Mouse (Mus musculus): ENCODE data around the gene Pbrm1. TPM values are rescaled to one million over a fixed set of nuclear protein-coding genes. Genes with fewer than 3 reads are reported as not detected.
A peak's percentile ranks its signal among the peaks of the same experiment; 100 is the strongest.

The Pbrm1 gene
- 97.1 and 106 TPM in 2 replicates for polyA plus RNA-seq (2015; fragmentation: Nextera tagmentation; extraction: Ambion mirVana)

- peaks cover 11% of the 10 kb centered on the region for H3K36me3 ChIP-seq
- peak within 1 kb of the TSS; percentile 98 for H3K27ac ChIP-seq
- peak within 1 kb of the TSS; percentile 68 for H3K4me3 ChIP-seq (replicated peaks)
- H3K4me2 ChIP-seq (replicated peaks), result peak within 1 kb of the TSS; percentile 64
- H3K4me1 ChIP-seq (replicated peaks), result no peaks in the 10 kb centered on the region; the same call in 1 of the 2 replicates
- ATAC-seq, result peak; percentile 93
- H3K9me3 ChIP-seq, result no peaks in the 10 kb centered on the region
- H3K27me3 ChIP-seq (replicated peaks), result no peaks in the 10 kb centered on the region
- under 1% methylated on average over 52 of the region's 53 CpGs for WGBS
- H3K9ac ChIP-seq, result peak within 1 kb of the TSS; percentile 96
These were observed at the start of gene Pbrm1, which contains the start of gene Gnl3 for GRCm38 (mm10) chr14:31018860-31019291. TSS of gene Pbrm1 (plus strand) at chr14:31019138. TSS of gene Gnl3 (minus strand) at chr14:31019152.

GRCm38 (mm10) chr14:30974204-30974603 is 44.7 kb upstream of the Pbrm1 start:
- no peaks in the 10 kb centered on the region for H3K27me3 ChIP-seq (replicated peaks)
- 59% methylated on average over 6 of the region's 6 CpGs for WGBS
- H3K4me1 ChIP-seq (replicated peaks), result no peaks in the 10 kb centered on the region
- no peak overlapping the region for H3K27ac ChIP-seq
- no peak overlapping the region for H3K4me3 ChIP-seq (replicated peaks)
- no peaks in the 10 kb centered on the region for H3K9me3 ChIP-seq
- H3K36me3 ChIP-seq, result 0 out of 2 replicates have a peak, but pooled peaks cover 4% of the 10 kb centered on the region
- no peak overlapping the region for H3K4me2 ChIP-seq (replicated peaks)
- H3K9ac ChIP-seq, result no peak overlapping the region
- no peak for ATAC-seq

GRCm38 (mm10) chr14:30976222-30976621 is 42.7 kb upstream of the Pbrm1 start:
- Histone ChIP-seq H3K9me3 (no peaks in the 10 kb centered on the region), H3K4me3 (replicated peaks) (no peak overlapping the region), H3K4me1 (replicated peaks) (no peaks in the 10 kb centered on the region), H3K4me2 (replicated peaks) (no peak overlapping the region), H3K27ac (no peak overlapping the region), H3K27me3 (replicated peaks) (no peaks in the 10 kb centered on the region), H3K36me3 (no peaks in the 10 kb centered on the region), H3K9ac (no peak overlapping the region)
- 58% methylated on average over 3 of the region's 3 CpGs for WGBS
- ATAC-seq, result no peak

GRCm38 (mm10) chr14:30996417-30996816 is 22.5 kb upstream of the Pbrm1 start:
- Histone ChIP-seq H3K27me3 (replicated peaks) (no peaks in the 10 kb centered on the region), H3K4me1 (replicated peaks) (no peaks in the 10 kb centered on the region), H3K27ac (no peak overlapping the region), H3K36me3 (no peaks in the 10 kb centered on the region), H3K9ac (no peak overlapping the region), H3K4me2 (replicated peaks) (no peak overlapping the region), H3K4me3 (replicated peaks) (no peak overlapping the region), H3K9me3 (no peaks in the 10 kb centered on the region)
- ATAC-seq, result no peak

- Histone ChIP-seq H3K4me3 (replicated peaks) (peak overlapping the region; percentile 67), H3K9ac (peak overlapping the region; percentile 96), H3K4me1 (replicated peaks) (peaks cover 2% of the 10 kb centered on the region; the same call in 1 of the 2 replicates), H3K4me2 (replicated peaks) (peak overlapping the region; percentile 75), H3K27me3 (replicated peaks) (no peaks in the 10 kb centered on the region), H3K9me3 (no peaks in the 10 kb centered on the region), H3K36me3 (no peaks in the 10 kb centered on the region), H3K27ac (0 out of 2 replicates have a peak overlapping the region, but pooled peaks have one; percentile 94)
- 52% methylated on average over 10 of the region's 10 CpGs for WGBS
- no peak for ATAC-seq
These were observed 18.6 kb upstream of the Pbrm1 start for GRCm38 (mm10) chr14:31000356-31000755.

GRCm38 (mm10) chr14:31000816-31001306 is 18.1 kb upstream of the Pbrm1 start:
- H3K4me3 ChIP-seq (replicated peaks), result peak overlapping the region; percentile 67
- 0% methylated on average over 21 of the region's 21 CpGs for WGBS
- peak overlapping the region; percentile 96 for H3K9ac ChIP-seq
- H3K27ac ChIP-seq, result peak overlapping the region; percentile 94
- peak; percentile 29 for ATAC-seq
- H3K36me3 ChIP-seq, result no peaks in the 10 kb centered on the region
- peak overlapping the region; percentile 75 for H3K4me2 ChIP-seq (replicated peaks)
- H3K4me1 ChIP-seq (replicated peaks), result peaks cover 2% of the 10 kb centered on the region; the same call in 1 of the 2 replicates
- no peaks in the 10 kb centered on the region for H3K27me3 ChIP-seq (replicated peaks)
- H3K9me3 ChIP-seq, result no peaks in the 10 kb centered on the region

- peak; percentile 96 for ATAC-seq
- WGBS, result under 1% methylated on average over 84 of the region's 84 CpGs
These were observed 17.4 kb upstream of the Pbrm1 start, which contains the start of the genes Glt8d1 and Spcs1 for GRCm38 (mm10) chr14:31001307-31002205. TSS of gene Glt8d1 (plus strand) at chr14:31001400. TSS of gene Spcs1 (minus strand) at chr14:31001672.

GRCm38 (mm10) chr14:31004527-31004926 is 14.4 kb upstream of the Pbrm1 start:
- Histone ChIP-seq H3K9ac (no peak overlapping the region), H3K9me3 (no peaks in the 10 kb centered on the region), H3K4me3 (replicated peaks) (no peak overlapping the region), H3K36me3 (0 out of 2 replicates have a peak, but pooled peaks cover 3% of the 10 kb centered on the region), H3K27ac (no peak overlapping the region), H3K4me1 (replicated peaks) (peaks cover 2% of the 10 kb centered on the region; the same call in 1 of the 2 replicates), H3K27me3 (replicated peaks) (no peaks in the 10 kb centered on the region), H3K4me2 (replicated peaks) (no peak overlapping the region)
- ATAC-seq, result no peak
- WGBS, result 68% methylated on average over 2 of the region's 2 CpGs

More at GRCm38 (mm10) chr14:31001307-31002205, 17.4 kb upstream of the Pbrm1 start, which contains the start of the genes Glt8d1 and Spcs1:
- Histone ChIP-seq H3K27me3 (replicated peaks) (no peaks in the 10 kb centered on the region), H3K9ac (peak within 1 kb of the TSS; percentile 96), H3K4me2 (replicated peaks) (peak within 1 kb of the TSS; percentile 75), H3K9me3 (no peaks in the 10 kb centered on the region), H3K36me3 (no peaks in the 10 kb centered on the region), H3K27ac (peak within 1 kb of the TSS; percentile 94), H3K4me1 (replicated peaks) (peaks cover 2% of the 10 kb centered on the region; the same call in 1 of the 2 replicates), H3K4me3 (replicated peaks) (peak within 1 kb of the TSS; percentile 67)

- Histone ChIP-seq H3K9me3 (no peaks in the 10 kb centered on the region), H3K27ac (no peak overlapping the region), H3K36me3 (peaks cover 17% of the 10 kb centered on the region; the same call in 1 of the 2 replicates), H3K9ac (no peak overlapping the region), H3K4me1 (replicated peaks) (peaks cover 2% of the 10 kb centered on the region; the same call in 1 of the 2 replicates), H3K27me3 (replicated peaks) (no peaks in the 10 kb centered on the region), H3K4me2 (replicated peaks) (no peak overlapping the region), H3K4me3 (replicated peaks) (no peak overlapping the region)
- no peak for ATAC-seq
- WGBS, result 59% methylated on average over 5 of the region's 5 CpGs
These were observed 12.2 kb upstream of the Pbrm1 start for GRCm38 (mm10) chr14:31006779-31007178.

GRCm38 (mm10) chr14:31011588-31011987 is 7.3 kb upstream of the Pbrm1 start:
- no peak for ATAC-seq
- Histone ChIP-seq H3K36me3 (peaks cover 37% of the 10 kb centered on the region), H3K9ac (no peak overlapping the region), H3K4me3 (replicated peaks) (no peak overlapping the region), H3K27ac (no peak overlapping the region), H3K4me2 (replicated peaks) (no peak overlapping the region), H3K9me3 (no peaks in the 10 kb centered on the region), H3K27me3 (replicated peaks) (no peaks in the 10 kb centered on the region), H3K4me1 (replicated peaks) (no peaks in the 10 kb centered on the region)
- 93% methylated on average over 3 of the region's 3 CpGs for WGBS

- no peaks in the 10 kb centered on the region for H3K4me1 ChIP-seq (replicated peaks)
- H3K9ac ChIP-seq, result no peak overlapping the region
- H3K27ac ChIP-seq, result no peak overlapping the region
- H3K27me3 ChIP-seq (replicated peaks), result no peaks in the 10 kb centered on the region
- no peaks in the 10 kb centered on the region for H3K9me3 ChIP-seq
- ATAC-seq, result no peak
- peaks cover 35% of the 10 kb centered on the region for H3K36me3 ChIP-seq
- no peak overlapping the region for H3K4me2 ChIP-seq (replicated peaks)
- 96% methylated on average over 2 of the region's 2 CpGs for WGBS
- H3K4me3 ChIP-seq (replicated peaks), result no peak overlapping the region
These were observed 5.0 kb upstream of the Pbrm1 start for GRCm38 (mm10) chr14:31013928-31014327.

- Histone ChIP-seq H3K9ac (no peak overlapping the region), H3K36me3 (peaks cover 27% of the 10 kb centered on the region), H3K27ac (no peak overlapping the region), H3K9me3 (no peaks in the 10 kb centered on the region), H3K27me3 (replicated peaks) (no peaks in the 10 kb centered on the region), H3K4me1 (replicated peaks) (no peaks in the 10 kb centered on the region; the same call in 1 of the 2 replicates), H3K4me3 (replicated peaks) (no peak overlapping the region), H3K4me2 (replicated peaks) (no peak overlapping the region)
- 67% methylated on average over 1 of the region's 1 CpGs for WGBS
- no peak for ATAC-seq
These were observed 2.9 kb upstream of the Pbrm1 start for GRCm38 (mm10) chr14:31016063-31016462.

All from intestine, embryonic 15.5 days (tissue).